Mouse (Mus musculus): Measurements from ENCODE around the gene Tpi1.
A peak's percentile ranks its signal among the peaks of the same experiment; 100 is the strongest.

The Tpi1 gene

GRCm38 (mm10) chr6:124813933-124814332 lies at the start of gene Tpi1:
Tpi1 (minus strand) TSS chr6:124814296.
- DNase-seq (ENCODE audit: low read depth, low spot score): peak; percentile 97

GRCm38 (mm10) chr6:124863125-124863657 lies 49.1 kb upstream of the Tpi1 start:
- DNase-seq (ENCODE audit: low read depth, low spot score): peak; percentile 59

- peak; percentile 81 for DNase-seq (ENCODE audit: low read depth, low spot score)
Measured at GRCm38 (mm10) chr6:124862406-124863124, 48.5 kb upstream of the Tpi1 start.

- no peak for DNase-seq (ENCODE audit: low read depth, low spot score)
Measured at GRCm38 (mm10) chr6:124861802-124862201, 47.7 kb upstream of the Tpi1 start.

- DNase-seq (ENCODE audit: low read depth, low spot score): no peak
Measured at GRCm38 (mm10) chr6:124861266-124861665, 47.2 kb upstream of the Tpi1 start.

DNA sequence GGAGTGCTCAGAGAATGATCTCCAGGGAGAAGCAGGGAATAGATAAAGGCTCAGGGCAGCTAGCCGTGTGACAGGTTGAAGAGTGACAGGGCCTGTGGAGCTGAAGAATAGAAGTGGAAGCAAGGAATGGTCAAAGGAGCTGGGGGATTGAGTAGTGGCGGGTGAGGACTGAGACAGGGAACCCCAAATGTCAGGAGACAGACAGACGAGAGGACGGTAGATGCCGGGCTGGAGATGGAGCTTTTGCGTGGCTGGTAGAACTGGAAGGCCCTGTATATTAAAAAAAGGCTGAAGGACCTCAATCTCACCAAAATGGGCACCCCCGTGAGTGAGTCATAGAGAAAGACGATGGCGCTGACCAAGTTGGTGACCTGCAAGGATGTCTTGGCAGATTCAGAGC lies 46.4 kb upstream of the Tpi1 start:
- no peak for DNase-seq (ENCODE audit: low read depth, low spot score)

- DNase-seq (ENCODE audit: low read depth, low spot score): peak; percentile 93
Measured at GRCm38 (mm10) chr6:124859725-124860124, 45.6 kb upstream of the Tpi1 start.

DNA sequence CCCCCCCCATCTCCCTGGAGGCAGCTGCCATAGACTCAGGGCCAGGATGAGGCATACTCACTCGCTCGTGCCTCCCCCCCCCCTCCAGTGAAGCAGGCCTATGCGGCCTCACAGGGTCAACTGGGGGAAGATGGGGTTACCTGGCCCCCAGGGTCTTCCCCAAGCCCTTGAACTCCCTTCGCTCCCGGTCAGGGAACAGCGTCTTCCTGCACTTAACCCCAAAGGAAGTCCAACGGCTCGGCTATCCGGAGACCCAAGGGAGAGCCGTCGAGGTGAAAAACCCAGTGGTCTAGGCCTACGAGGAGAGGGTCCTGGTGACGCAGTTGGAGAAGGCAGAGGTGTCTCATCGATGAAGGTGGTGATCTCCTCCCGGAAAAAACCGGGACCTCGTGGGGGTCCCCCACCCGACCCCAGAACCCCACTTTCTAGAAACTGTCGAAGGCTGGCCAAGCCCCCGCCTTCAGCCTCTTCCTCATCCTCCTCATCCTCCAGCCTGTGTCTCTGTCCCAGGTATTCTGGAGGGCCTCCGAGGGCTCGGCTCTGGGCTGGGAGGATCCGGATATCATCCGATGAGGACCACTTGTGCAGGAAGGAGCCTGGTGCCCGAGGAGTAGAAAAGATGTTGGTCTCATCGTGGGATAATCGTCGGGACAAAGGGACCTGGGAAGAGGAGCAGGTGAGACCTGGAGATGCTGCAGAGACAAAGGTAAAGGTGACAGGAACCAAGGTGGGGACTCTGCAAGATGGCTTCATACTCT lies 44.6 kb upstream of the Tpi1 start:
- DNase-seq (ENCODE audit: low read depth, low spot score): no peak

GRCm38 (mm10) chr6:124857840-124858530 lies 43.9 kb upstream of the Tpi1 start:
- no peak for DNase-seq (ENCODE audit: low read depth, low spot score)

DNA sequence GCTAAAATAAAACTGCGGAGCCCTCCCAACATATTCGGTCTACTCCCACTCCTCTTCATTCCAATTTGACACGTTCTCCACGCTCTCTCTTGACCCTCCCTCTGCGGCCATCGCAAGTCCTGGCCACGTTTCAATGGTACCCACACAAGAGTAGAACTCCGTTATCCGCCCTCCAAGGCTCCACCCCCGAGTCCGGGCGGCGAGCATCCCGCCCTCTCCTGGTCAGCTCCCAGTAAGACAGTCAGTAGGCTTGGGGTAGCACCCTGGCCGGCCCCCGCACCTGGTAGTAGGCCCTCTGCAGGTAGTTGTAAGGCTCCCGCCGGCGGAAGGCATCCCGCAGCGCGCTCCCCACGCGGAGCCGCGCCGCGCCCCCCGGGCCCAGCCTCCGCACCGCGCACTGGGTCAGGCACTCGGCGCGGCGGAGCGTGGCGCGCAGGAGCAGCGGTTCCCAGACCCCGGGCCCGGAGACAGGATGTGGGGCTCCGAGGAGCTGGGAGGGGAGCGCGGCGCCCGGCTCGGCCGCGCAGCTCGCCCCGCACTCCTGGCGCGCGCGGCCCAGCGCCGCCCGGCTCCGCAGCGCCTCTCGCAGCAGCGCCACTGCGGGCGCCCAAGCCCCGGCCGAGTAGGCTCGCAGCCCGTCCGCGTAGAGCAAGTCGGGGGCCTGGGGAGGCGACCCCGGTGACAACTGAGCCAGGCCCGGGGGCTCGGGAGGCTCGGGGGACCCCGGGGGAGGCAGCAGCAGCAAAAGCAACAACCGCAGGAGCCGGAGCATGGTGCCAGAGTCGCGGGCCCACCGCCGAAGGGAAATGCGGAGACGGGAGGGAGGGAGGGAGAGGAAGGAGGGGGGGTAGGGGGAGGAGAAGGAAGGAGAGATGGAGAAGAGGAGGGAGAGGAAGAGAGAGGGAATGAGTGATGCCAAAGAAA lies 43.1 kb upstream of the Tpi1 start, which contains the start of gene P3h3:
P3h3 (minus strand) TSS at position 837 of the 924 bp plus-strand sequence.
- peak; percentile 94 for DNase-seq (ENCODE audit: low read depth, low spot score)

DNA sequence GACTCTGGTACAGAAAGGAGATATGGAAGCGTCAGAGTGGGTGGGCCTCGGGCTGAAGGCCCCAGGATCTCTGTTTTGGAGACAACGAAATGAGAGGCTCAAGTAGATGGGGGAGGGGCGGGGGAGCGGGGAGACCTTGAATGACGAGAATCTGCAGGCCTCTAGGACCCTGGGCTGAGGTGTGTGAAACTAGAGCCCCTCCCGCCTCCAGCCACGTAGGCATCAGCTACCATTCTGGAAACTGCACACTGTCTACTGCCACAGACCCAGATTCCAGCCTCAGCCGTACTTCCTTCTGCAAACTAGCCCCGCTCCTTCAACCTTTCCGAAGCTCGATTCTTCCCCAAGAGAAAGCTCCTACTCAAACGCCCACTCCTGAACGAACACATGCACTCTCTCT lies 42.2 kb upstream of the Tpi1 start:
- peak; percentile 85 for DNase-seq (ENCODE audit: low read depth, low spot score)

DNA sequence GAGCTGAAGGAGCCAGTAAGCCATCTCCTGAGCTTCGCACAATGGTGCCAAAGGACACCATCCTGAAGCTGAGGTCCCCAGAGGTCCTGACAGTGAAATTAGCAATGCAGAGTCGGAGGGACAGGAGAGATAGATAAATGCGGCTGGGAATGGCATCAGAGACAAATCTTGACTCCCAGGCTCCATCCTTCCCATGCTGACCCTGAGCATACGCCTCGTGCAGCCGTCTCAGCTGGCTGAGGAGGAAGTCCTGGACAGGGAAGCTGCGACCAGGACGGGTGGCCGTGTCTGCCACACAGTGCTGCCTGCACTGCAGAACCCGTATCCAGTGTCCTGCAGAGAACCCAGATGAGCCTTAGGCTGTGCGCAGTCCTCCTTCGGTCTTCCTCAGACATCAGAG lies 40.6 kb upstream of the Tpi1 start:
- no peak for DNase-seq (ENCODE audit: low read depth, low spot score)

- no peak for DNase-seq (ENCODE audit: low read depth, low spot score)
Measured at GRCm38 (mm10) chr6:124850535-124850934, 36.4 kb upstream of the Tpi1 start.

DNA sequence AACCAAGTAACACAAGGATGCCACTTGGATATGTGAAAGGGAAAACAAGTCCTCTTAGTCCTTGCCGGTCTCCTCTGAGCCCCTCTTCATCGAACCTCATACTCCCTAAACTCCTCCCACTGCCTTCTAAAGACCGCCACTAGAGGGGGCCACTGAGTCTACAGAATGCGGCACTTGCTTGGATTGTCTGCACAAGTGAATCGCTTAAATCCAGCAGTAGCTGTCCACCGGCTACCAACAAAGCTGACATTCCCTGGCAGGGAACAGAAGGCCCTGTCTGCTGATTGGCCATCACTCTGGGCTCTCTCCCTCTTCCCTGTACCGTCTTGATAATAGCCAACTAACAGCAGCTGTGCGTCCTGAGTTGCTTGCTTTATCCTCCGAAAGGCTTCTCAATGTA lies 33.2 kb upstream of the Tpi1 start:
- peak; percentile 96 for DNase-seq (ENCODE audit: low read depth, low spot score)

- DNase-seq (ENCODE audit: low read depth, low spot score): no peak
Measured at GRCm38 (mm10) chr6:124840241-124841167, 26.4 kb upstream of the Tpi1 start, which contains the start of gene Gnb3. Gnb3 (minus strand) TSS chr6:124840275.

DNA sequence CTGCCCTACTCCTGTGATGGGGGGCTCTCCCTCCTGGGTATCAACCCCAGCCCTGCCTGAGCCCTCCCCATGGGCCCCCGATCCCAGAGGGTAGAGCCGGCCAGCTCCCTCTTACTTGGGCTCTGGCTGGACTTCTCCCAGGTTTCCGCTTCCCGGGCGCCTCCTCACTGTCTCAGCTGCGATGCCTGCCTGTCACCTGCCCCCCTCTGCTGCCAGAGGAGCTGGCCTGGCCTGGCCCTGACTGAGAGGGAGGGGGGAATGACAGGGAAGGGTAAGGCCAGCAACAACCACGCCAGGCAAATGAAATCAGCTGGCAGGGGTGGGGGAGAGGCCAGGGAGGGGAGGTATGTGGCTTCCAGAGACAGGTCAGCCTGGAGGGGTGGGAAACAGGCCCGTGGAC lies 25.7 kb upstream of the Tpi1 start:
- DNase-seq (ENCODE audit: low read depth, low spot score): no peak

- no peak for DNase-seq (ENCODE audit: low read depth, low spot score)
Measured at GRCm38 (mm10) chr6:124836411-124836810, 22.3 kb upstream of the Tpi1 start.

DNA sequence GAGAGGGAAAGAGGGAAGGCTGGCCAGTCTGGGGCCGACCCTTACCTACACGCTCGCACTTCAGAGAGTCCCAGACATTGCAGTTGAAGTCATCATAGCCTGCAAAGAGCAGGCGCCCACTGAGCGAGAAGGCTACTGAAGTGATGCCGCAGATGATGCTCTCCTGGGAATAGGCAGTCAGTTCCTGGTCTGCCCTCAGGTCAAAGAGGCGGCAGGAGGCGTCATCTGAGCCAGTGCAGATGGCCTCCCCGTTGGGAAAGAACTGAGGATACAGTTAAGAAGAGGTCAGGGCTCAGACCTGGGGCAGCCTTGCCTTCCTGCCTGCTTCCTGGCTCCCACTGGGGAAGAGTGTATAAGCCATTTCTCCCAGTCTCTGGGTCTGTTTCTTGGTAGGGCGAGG lies 21.4 kb upstream of the Tpi1 start:
- DNase-seq (ENCODE audit: low read depth, low spot score): no peak

- DNase-seq (ENCODE audit: low read depth, low spot score): no peak
Measured at GRCm38 (mm10) chr6:124834512-124835081, 20.5 kb upstream of the Tpi1 start.

DNA sequence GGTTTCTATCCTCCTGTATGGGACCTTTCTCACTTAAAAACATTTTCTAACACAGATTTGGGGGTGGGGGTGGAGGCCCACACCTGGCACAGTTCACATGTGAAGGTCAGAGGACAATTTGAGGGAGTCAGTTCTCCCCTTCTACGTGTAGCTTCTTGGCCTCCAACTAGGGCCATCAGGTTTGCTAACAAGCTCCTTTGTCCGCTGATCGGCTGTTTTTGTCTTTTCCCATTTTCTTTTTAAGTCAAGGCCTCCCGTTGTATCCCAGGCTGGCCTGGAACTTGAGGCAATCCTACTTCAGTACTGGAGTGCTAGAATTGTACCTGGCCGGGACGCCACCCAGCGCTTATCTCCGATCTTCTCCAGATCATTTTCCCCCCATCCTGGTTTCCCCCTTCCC lies 17.6 kb upstream of the Tpi1 start:
- no peak for DNase-seq (ENCODE audit: low read depth, low spot score)
